Mouse (Mus musculus): ENCODE results near the gene Ltb4r2.

Ltb4r2 gene

DNA sequence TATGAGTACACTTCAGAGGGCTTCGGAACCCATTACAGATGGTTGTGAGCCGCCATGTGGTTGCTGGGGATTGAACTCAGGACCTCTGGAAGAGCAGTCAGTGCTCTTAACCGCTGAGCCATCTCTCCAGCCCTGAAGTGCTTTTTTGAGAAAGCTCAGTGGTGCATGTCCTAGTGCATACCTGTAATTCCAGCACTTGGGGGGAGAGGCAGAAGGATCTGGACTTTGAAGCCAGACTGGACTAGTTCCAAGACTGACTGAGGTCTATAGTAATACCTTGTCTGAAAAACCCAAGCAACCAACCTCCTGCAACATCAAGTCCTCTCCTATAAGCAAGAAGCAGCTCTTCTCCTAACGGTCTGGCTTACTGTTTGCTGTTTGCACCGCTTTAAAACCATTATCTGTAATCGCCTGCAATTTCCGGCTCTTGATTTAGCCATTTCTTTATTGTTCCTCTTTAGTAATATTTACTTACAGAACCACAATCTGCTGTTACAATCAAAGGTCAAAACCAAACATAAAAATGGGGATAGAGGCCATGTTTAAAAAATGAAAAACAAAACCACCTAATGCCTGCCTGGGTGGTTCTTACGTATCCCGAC lies 24.0 kb upstream of the Ltb4r2 start:
- no peak for DNase-seq (ENCODE audit: low read depth, low spot score)

DNA sequence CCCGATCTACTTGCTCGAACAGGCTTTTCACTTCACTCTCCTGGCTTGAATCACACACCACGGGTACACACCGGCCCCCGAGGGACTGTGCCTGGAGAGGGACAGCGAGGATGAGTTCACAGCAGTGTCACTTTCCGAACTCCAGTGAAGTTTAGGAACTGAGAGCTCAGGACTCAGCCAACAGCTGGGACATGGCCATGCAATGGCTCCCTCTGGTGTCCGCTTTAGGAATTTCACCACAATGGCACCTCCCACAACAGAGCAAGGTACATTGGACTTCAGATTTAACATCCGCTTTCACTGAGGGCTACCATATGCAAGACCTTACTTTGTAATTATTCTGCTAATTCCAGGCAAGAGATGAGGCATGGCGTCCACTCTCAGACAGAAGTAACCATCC lies 17.5 kb upstream of the Ltb4r2 start:
- no peak for DNase-seq (ENCODE audit: low read depth, low spot score)

DNA sequence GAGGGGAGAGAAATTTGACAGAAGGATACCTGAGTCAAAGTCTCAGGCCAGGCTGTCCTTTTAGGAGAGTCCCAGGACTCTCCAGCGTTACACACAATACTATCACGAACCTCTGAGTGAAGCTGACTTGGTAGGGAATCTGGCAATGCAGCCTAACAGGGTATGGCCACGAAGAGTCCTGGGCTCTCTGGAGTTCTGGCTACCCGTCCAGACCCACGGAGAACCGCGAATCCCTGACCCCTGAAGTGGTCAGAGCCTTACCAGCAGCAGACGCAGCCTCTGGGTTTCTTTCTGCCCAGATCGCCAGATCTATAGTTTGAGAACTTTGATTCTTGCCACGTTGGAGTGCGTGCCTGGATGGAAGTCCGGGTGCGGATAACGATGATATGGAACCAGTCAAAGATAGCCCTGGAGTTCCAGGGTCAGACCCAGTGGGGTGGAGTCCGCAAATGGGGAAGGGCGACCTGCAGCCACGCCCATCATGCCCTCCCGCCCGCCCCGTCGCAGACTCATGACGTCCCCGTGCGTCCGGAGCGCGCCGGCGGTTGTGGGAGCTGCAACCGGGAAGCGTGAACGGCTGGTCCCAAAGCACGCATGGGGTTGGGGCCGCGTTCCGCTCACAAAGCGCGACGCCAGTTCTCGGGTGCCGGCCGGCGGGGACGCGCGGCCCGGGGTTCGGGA lies 15.9 kb upstream of the Ltb4r2 start, which contains the start of the genes Dhrs1 and Nop9:
TSS of gene Dhrs1 (minus strand) at position 511 of the 681 bp plus-strand sequence.
TSS of gene Nop9 (plus strand) at position 514 of the 681 bp plus-strand sequence.
- DNase-seq (ENCODE audit: low read depth, low spot score), result peak; percentile 75

DNA sequence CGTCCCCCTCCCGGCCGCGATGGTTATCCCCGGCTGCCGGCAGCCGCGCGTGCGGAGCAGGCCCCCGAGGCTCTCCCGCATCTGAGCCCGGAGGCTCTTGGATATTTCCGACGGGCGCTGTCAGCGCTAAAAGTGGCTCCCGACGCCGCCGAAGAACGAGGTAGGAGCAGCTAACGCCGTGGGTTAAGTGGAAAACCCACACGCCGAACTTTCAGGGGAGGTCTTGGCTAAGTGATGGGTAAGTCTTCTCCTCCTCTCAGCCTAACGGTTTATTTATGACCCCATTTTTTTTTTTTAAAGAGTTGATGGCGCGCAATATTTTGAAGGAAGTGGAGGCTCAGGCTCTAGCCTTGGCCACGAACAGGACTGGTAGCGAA lies 15.4 kb upstream of the Ltb4r2 start:
- no peak for DNase-seq (ENCODE audit: low read depth, low spot score)

DNA sequence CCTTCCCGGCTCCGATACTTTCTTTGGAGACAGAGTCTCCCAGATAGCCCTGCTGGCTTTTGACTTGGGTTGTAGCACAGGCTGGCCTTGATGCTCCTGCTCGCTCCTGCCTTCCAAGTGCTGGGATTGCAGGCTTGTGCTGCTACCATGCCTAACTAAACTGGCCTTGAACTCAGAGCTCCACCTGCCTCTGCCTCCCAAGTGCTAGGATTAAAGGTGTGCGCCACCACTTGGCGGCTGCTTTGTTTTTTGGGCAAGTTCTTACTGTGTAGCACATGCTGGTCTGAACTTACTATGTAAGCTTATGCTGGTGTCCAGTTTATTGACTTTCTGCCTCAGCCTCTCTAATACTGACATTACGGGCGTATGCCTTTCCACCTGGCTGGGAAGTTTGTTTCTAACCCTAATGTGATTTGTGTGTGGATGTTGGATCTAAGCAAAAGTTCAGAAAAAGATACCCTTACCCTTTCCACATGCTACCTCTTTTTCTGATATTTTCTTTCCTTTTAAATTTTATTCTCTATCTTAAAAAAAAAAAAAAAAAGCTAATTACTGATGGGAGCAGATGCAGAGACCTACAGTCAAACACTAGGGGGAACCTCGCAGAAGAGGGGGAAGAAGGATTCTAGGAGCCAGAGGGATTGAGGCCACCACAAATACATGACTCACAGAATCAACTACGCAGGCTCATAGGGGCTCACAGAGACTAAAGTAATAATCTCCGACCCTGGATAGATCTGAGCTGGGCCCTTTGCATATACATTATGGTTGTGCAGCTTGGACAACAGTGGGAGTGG lies 14.0 kb upstream of the Ltb4r2 start:
- no peak for DNase-seq (ENCODE audit: low read depth, low spot score)

DNA sequence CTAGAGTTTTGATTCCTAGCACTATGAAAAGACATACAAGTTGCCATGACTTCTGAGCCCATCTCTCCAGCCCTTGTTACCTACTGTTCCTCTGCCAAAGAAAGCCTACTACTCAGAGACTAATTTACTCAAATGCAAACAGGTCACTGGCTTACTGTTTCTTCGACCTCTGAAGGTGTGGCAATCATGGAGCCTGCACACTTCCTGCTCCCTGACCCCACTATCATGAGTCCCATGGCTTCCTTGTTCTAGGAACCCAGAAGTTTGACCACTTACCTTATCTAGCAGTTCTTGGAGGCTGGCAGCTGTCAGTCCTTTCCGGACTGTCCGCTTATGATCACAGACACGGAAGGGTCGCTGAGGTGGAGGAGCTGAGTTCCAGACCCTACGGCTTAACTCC lies 3.7 kb upstream of the Ltb4r2 start:
- DNase-seq (ENCODE audit: low read depth, low spot score), result no peak

DNA sequence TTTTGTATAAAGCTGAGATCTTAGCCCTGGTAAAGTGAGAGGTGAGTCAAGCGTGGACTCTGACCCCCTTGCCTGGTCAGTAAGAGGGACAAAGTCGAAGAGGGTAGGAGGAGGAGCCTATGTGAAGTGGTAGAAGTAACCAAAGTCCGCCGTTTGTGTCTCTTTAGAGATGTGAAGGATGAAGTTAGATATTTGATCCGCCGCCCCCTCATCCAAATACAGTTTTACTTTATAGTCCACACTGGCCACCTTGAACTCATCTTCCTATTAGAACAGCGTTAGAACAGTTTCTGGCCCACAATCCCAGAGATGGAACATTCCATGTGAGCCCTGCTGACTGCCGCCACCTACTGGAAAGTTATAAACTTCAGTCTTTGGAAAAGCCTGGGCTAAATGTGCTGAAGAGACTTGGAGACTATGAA lies 2.9 kb upstream of the Ltb4r2 start, which contains the start of gene Cideb:
TSS of gene Cideb (minus strand) at position 96 of the 422 bp plus-strand sequence.
- DNase-seq (ENCODE audit: low read depth, low spot score), result no peak

DNA sequence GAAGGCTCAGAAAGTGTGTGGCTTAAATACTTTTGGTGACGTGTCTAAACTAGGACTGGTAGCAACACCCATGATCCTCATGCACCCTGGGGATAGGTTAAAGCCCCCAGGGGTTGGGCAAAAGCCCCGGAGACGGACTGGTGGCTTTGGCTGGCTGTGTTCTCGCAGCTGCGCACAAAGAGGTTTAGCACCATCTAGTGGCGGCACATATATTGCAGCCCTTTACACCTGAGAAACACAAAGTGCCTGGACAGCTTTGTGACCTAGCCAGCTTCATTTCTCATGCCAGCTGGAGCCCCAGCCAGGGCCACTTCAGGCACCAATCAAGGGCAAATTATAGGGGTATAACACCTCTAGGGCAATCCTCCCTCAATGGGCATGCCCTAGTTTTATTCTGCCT lies 1.1 kb upstream of the Ltb4r2 start:
- peak; percentile 58 for DNase-seq (ENCODE audit: low read depth, low spot score)

DNA sequence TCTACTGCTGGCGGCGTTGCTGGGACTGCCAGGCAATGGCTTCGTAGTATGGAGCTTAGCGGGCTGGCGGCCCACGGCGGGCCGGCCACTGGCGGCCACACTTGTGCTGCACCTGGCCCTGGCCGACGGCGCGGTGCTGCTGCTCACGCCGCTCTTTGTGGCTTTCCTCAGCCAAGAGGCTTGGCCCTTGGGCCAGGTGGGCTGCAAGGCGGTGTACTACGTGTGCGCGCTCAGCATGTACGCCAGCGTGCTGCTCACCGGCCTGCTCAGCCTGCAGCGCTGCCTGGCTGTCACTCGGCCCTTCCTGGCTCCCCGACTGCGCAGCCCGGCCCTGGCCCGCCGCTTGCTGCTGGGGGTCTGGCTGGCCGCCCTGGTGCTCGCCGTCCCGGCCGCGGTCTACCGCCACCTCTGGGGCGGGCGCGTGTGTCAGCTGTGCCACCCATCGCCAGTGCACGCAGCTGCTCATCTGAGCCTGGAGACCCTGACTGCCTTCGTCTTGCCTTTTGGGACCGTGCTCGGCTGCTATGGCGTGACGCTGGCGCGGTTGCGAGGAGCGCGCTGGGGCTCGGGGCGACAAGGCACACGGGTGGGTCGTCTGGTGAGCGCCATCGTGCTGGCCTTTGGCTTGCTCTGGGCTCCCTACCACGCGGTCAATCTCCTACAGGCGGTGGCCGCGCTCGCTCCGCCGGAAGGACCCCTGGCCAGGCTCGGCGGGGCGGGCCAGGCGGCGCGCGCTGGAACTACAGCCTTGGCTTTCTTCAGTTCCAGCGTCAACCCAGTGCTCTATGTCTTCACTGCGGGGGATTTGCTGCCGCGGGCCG lies 983 bp downstream of the Ltb4r2 start:
- no peak for DNase-seq (ENCODE audit: low read depth, low spot score)

DNA sequence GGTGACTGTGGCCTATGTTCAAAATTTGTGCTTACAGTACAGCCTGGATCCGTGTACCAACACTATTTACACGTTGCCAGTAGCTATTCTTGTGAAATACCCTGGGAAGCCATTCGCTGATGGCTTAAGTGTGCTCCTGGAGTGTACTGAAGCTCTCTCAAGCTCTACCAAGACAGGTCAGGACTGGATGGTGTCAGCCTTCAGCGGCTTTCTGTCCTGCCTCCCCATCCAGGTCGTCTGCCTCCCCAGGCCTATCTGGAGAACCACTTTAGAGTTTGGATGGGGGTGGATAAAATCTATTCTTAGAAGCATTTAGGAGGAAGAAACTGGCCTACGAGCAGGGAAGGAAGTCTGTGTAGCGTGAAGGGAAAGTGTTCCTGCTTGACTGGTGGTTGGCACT lies 1.9 kb downstream of the Ltb4r2 start:
- no peak for DNase-seq (ENCODE audit: low read depth, low spot score)

DNA sequence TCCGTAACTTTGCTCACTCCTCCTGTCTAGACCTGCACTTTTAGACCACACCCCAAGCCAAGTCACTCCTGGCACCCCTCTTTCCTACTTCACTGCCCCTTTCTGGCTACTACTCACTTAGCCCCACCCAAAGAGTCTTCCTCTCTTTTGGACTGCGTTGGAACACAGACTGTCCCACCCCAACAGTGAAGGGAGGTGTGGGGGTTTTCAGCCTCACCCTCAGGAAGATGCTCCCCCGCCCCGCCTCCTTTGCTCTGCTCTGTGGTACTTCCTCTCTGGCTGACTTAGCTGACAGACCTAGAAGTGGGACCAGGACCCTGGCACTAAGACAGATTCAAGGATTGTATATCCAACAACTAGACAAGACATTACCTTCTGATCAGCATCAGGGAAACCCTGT lies 4.5 kb downstream of the Ltb4r2 start, which contains the start of gene Ltb4r1:
TSS of gene Ltb4r1 (plus strand) at position 267 of the 400 bp plus-strand sequence.
- DNase-seq (ENCODE audit: low read depth, low spot score), result no peak

DNA sequence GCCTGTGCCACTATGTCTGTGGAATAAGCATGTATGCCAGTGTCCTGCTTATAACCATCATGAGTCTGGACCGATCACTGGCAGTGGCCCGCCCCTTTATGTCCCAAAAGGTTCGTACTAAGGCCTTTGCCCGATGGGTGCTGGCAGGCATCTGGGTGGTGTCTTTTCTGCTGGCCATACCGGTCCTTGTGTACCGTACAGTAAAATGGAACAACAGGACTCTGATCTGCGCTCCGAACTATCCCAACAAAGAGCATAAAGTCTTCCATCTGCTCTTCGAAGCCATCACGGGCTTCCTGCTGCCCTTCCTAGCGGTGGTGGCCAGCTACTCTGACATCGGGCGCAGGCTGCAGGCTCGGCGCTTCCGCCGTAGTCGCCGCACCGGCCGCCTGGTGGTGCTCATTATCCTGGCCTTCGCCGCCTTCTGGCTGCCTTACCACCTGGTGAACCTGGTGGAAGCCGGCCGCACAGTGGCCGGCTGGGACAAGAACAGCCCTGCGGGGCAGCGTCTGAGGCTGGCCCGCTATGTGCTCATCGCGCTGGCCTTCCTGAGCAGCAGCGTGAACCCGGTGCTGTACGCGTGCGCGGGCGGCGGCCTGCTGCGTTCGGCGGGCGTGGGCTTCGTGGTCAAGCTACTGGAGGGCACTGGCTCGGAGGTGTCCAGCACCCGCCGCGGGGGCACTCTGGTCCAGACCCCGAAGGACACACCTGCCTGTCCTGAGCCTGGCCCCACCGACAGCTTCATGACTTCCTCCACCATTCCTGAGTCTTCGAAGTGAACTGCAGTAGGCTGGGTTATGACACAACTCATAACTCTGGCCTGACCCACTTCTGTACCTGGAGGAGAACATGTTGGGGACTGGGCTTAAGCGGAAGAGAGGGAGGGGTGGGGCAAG lies 6.5 kb downstream of the Ltb4r2 start:
- DNase-seq (ENCODE audit: low read depth, low spot score), result no peak

DNA sequence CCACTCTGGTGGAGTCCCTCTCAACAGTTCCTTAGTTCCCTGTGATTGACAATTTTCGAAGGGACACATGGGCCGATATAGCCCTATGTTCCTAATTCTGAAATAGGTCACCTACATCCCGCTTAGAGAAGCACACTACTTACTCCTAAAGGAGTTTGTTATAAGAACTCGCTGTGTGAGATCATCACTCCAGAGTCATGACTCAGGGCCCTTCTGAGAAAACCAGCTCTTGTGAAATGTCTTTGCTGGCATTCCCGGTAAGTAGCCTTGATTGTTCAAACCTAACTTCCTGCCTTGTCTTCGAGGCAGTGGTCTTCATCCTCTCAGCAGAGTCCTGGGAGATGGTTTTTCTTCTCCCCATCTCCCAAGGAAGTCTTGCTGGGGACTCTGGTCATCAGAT lies 7.3 kb downstream of the Ltb4r2 start:
- DNase-seq (ENCODE audit: low read depth, low spot score), result no peak

DNA sequence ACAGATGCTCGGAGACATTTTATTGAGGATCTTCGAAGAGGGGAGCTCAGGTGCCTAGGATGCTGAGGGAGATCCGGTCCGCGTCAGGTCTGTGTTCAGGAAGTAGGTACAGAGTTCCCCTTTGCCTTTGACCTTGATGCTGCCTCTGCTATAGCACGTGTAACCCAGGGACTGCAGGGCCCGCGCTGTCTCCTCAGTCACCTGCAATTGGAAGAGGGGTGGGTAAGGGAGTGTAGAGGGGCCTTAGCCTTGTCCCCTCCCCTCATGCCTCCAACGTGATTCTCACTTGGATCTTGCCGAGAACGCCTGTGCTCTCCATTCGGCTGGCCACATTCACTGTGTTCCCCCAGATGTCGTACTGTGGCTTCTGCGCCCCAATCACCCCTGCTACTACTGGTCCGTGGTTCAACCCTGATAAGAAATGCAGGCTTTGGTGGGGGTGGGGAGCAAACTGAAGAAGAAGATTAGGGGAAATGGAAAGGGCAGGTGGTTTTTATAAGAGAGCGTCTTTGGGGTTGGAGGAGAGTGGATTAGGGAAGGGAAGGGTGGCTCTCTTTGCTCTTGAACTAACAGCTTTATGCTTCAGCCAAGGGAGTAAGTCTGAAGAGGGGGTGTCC lies 8.0 kb downstream of the Ltb4r2 start:
- no peak for DNase-seq (ENCODE audit: low read depth, low spot score)

DNA sequence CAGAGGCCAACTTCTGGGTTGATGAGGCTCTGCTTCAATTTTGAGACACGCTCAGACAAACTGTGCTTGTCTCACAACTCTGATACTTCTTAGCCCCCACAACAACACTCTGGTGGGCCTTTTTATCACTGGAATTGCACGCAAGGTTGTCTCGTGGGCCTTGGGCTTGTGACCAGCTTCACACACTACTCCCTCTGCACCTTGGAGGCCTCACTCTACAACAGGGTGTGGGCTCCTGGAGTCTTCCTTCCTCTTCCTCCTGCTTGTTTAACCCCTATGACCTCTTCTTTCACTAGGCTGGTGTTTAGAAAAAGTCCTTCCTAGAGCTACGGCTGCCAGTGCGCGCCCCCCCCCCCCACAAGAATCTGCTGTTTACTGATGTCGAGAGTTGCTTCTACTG lies 15.5 kb downstream of the Ltb4r2 start:
- no peak for DNase-seq (ENCODE audit: low read depth, low spot score)

DNA sequence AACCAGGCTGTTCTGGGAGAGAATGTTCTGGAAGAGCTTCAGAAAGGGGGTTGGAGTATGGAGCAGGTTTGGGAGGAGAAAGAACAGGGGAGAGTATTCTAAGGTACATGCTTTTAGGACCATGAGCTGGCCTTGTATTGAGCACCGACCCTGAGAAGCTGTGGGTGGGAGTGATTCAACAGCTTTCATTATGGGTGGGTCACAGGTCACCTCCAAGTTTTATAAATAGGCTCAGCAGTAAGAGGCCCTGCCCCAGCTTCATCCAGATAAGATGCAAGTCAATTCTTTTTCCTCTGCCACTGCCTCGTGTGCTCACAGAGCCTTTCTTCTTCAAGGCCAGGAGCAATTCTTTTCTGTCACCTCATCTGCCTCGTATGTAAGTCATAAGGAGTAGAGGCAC lies 15.9 kb downstream of the Ltb4r2 start:
- DNase-seq (ENCODE audit: low read depth, low spot score), result no peak

DNA sequence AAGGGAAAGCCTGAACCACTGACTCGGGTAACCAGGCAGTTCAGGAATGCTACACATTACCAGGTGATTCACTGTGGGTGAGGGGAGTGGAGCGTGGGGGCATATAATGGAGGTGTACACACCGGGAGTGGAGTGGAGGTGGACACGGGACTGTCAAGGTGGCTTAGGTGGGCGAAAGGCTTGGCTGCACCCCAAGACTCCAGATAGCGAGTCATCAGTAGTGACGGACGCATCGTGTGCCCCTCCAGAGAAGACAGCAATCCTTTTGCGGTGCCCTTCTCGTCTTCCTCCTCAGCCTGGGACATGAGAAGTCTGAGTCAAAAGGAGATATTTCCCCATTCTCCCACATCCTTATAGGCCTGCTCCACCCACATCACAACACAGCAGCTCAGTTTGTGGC lies 16.6 kb downstream of the Ltb4r2 start:
- DNase-seq (ENCODE audit: low read depth, low spot score), result no peak

DNA sequence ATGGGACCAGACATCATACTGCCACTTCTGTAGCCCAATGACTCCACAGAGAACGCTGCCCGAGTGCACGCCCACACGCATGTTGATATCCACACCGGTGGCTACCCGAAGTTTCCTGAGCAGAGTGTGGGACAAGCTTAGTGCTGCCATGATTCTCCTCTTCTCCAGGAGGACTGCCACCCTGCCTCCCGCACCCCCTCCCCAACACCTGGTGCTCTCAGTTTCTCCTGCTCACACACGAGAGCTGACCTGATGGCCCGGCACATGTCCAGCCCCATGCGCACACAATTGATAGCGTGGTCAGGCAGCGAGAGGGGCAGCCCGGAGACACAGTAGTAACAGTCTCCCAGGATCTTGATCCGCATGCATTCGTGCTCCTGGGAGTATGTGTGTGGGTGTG lies 17.5 kb downstream of the Ltb4r2 start:
- DNase-seq (ENCODE audit: low read depth, low spot score), result no peak

DNA sequence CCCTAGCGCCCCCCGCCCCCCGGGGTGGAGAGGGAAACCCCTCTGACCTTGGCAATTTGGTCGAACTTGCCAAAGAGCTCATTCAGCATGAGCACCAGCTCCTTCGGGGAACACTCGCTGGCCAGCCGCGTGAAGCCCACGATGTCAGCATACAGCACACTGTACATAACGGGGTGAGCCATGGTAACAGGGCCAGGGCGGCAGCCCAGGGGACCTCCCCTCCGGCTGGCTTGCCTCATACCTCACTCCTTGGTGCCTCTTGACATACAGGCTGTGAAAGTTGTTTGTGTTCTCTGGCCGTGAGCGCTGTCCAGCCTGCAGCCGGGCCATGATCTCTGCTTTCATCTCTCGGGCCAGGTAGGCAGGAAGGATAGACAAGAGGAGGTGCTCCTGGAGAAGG lies 18.4 kb downstream of the Ltb4r2 start:
- DNase-seq (ENCODE audit: low read depth, low spot score), result no peak

DNA sequence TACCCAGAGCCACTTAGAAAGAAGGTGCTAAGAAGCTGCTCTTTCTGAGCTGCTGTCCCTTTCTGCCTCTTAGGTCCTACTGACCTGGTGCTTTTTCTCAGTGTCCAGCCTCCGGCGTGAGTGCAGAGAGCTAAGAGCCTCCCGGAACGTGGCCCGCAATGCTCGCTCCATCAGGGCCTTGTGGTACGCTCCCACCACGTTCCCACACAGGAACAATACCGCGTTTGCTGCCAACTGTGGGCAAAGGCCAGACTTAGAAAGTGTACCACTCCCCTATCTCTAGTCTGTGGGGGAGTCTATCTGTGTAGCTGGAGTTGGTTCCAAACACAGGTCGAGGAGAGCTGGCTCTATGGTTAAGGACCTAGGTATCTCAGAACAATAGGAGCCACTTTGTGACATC lies 19.5 kb downstream of the Ltb4r2 start:
- DNase-seq (ENCODE audit: low read depth, low spot score), result no peak

Data from WW6 (cell line).